Comparison of ENCODE assay signal across 9 mouse cellular contexts in genomic region chr3:127639875-127640761, GRCm38 (mm10). TPM values are rescaled to one million over a fixed set of nuclear protein-coding genes. Genes with fewer than 3 reads are reported as not detected.
DNase-seq lines count a peak whose midpoint lies in the region; ATAC-seq and TF ChIP-seq lines count a peak whose summit lies in the region.
"Had no signal": no experiment of that assay in that cellular context is flagged by ENCODE, and none has a peak within 500 bp of the region (broad histone marks: within the 10 kb centered on the region; RNA-seq: fewer than 3 reads in every experiment).

No protein-coding gene starts in this region.

- intact Hi-C loops in left cerebral cortex, postnatal 14 days (cut with DNase I): loop anchor here (10.0 kb wide), 1 partner anchor 305 kb away; no protein-coding TSS in a partner anchor

- H3K27me3 ChIP-seq in embryonic facial prominence, embryonic 14.5 days (replicated peaks; ENCODE audit: control insufficient read depth, insufficient read depth, low read length): peaks cover 97% of the 10 kb centered on the region
- H3K27me3 ChIP-seq in hindbrain, postnatal 0 days (ENCODE audit: insufficient read depth, low read length): peaks cover 60% of the 10 kb centered on the region
- peaks cover 5% of the 10 kb centered on the region for H3K27me3 ChIP-seq in splenic B cell, adult 2 months (ENCODE audit: control insufficient read depth, insufficient read depth, low read length, poor library complexity, severe bottlenecking)

- peaks cover 4% of the 10 kb centered on the region; the same call in 1 of the 2 replicates for H3K4me1 ChIP-seq in embryonic facial prominence, embryonic 14.5 days (ENCODE audit: control insufficient read depth, insufficient read depth, low read length)
- no peaks in the 10 kb centered on the region for H3K4me1 ChIP-seq in hindbrain, postnatal 0 days (ENCODE audit: insufficient read depth, low read length)

- no peaks in the 10 kb centered on the region for H3K9me3 ChIP-seq in embryonic facial prominence, embryonic 14.5 days (ENCODE audit: control insufficient read depth, low read length)
- H3K9me3 ChIP-seq in hindbrain, postnatal 0 days (ENCODE audit: low read length): no peaks in the 10 kb centered on the region
- H3K9me3 ChIP-seq: embryonic facial prominence, embryonic 15.5 days had no signal

- H3K4me2 ChIP-seq in embryonic facial prominence, embryonic 14.5 days (ENCODE audit: low read depth, low read length): no peak overlapping the region
- H3K4me2 ChIP-seq in hindbrain, postnatal 0 days (ENCODE audit: low read depth, low read length): peak overlapping the region; percentile 31; the same call in 1 of the 2 replicates

- no peaks in the 10 kb centered on the region for H3K36me3 ChIP-seq in embryonic facial prominence, embryonic 14.5 days (ENCODE audit: control insufficient read depth, insufficient read depth, low read length)
- no peaks in the 10 kb centered on the region for H3K36me3 ChIP-seq in hindbrain, postnatal 0 days (ENCODE audit: insufficient read depth, low read length)
- H3K36me3 ChIP-seq in splenic B cell, adult 2 months (ENCODE audit: control insufficient read depth, insufficient read depth, low read length, poor library complexity, severe bottlenecking): no peaks in the 10 kb centered on the region
- H3K36me3 ChIP-seq: embryonic facial prominence, embryonic 15.5 days had no signal

- peak overlapping the region; percentile 13 for H3K4me3 ChIP-seq in embryonic facial prominence, embryonic 14.5 days (ENCODE audit: low read depth, low read length)
- H3K4me3 ChIP-seq in hindbrain, postnatal 0 days (ENCODE audit: low read length): no peak overlapping the region
- H3K4me3 ChIP-seq: embryonic facial prominence, embryonic 15.5 days had no signal

- no peak overlapping the region for H3K27ac ChIP-seq in embryonic facial prominence, embryonic 14.5 days (replicated peaks; ENCODE audit: low read depth, low read length)
- H3K27ac ChIP-seq in hindbrain, postnatal 0 days: no peak overlapping the region
- H3K27ac ChIP-seq: embryonic facial prominence, embryonic 15.5 days had no signal

- H3K9ac ChIP-seq in embryonic facial prominence, embryonic 14.5 days (ENCODE audit: low read depth, low read length): no peak overlapping the region
- no peak overlapping the region for H3K9ac ChIP-seq in hindbrain, postnatal 0 days (replicated peaks; ENCODE audit: low read length)
- H3K9ac ChIP-seq: embryonic facial prominence, embryonic 15.5 days had no signal

- TF ChIP-seq CTCF in hindbrain, postnatal 0 days (IDR thresholded peaks at IDR 0.05; ENCODE audit: low read depth): peak; percentile 71

- peak; percentile 76 for ATAC-seq in embryonic facial prominence, embryonic 14.5 days (ENCODE audit: low read depth)
- peak; percentile 78 for ATAC-seq in hindbrain, postnatal 0 days

- 1% methylated on average over 32 of the region's 36 CpGs for WGBS in embryonic facial prominence, embryonic 14.5 days
- 3% methylated on average over 36 of the region's 36 CpGs for WGBS in hindbrain, postnatal 0 days

- DNase-seq in adrenal gland, adult 2 months: peak; percentile 10
- no peak for DNase-seq in adrenal gland, postnatal 4 days (ENCODE audit: low spot score in 2 of 2)
- peak; percentile 24 to 48 for DNase-seq in CD8-positive naive resting alpha-beta T cell, adult 2 months (ENCODE audit: low read depth in 2 of 2, low spot score in 2 of 2)
- DNase-seq in embryonic facial prominence, embryonic 14.5 days (ENCODE audit: low spot score): no peak
- peak; percentile 68 for DNase-seq in hindbrain, postnatal 0 days (ENCODE audit: low spot score)
- DNase-seq in lung, postnatal 10 days: peak; percentile 56
- DNase-seq in splenic B cell, adult 2 months (ENCODE audit: low read depth, low spot score): peak; percentile 66
- DNase-seq in left cerebral cortex, postnatal 14 days (ENCODE audit: low spot score in 2 of 2): no peak

RNA-seq across cellular contexts. Expression of gene Neurog2, which starts 7.2 kb away (rescaled TPM):
- total RNA-seq in adrenal gland, adult 2 months (2021): not detected
- not detected in 2 replicates for polyA plus RNA-seq in adrenal gland, adult 2 months (2012; rRNA removed)
- not detected for total RNA-seq in adrenal gland, postnatal 4 days (2021)
- polyA plus RNA-seq in embryonic facial prominence, embryonic 14.5 days (2014; fragmentation: Nextera tagmentation; extraction: Ambion mirVana): 0.21 TPM in 1 of 2 replicates, not detected in the other
- 2.6 and 3.3 TPM in 2 replicates for total RNA-seq in hindbrain, postnatal 0 days (2014; rRNA removed)
- 0.85 and 1.1 TPM in 2 replicates for polyA plus RNA-seq in hindbrain, postnatal 0 days (2015; fragmentation: Nextera tagmentation; extraction: Ambion mirVana)
- under 1 TPM; 0.35 to 0.53 TPM for total RNA-seq in left cerebral cortex, postnatal 14 days (2021)

Comparison
In these comparisons a context has a peak if more than half of its experiments do, and no peak if none do; other contexts are left out.
1. DNase-seq: peak in adrenal gland, adult 2 months (single experiment), CD8-positive naive resting alpha-beta T cell, adult 2 months (2 of 2), hindbrain, postnatal 0 days (single experiment), lung, postnatal 10 days (single experiment) and splenic B cell, adult 2 months (single experiment); none in adrenal gland, postnatal 4 days (0 of 2), embryonic facial prominence, embryonic 14.5 days (single experiment) and left cerebral cortex, postnatal 14 days (0 of 2).